Mouse (Mus musculus): ENCODE measurements around the gene Prr22.

The Prr22 gene

DNA sequence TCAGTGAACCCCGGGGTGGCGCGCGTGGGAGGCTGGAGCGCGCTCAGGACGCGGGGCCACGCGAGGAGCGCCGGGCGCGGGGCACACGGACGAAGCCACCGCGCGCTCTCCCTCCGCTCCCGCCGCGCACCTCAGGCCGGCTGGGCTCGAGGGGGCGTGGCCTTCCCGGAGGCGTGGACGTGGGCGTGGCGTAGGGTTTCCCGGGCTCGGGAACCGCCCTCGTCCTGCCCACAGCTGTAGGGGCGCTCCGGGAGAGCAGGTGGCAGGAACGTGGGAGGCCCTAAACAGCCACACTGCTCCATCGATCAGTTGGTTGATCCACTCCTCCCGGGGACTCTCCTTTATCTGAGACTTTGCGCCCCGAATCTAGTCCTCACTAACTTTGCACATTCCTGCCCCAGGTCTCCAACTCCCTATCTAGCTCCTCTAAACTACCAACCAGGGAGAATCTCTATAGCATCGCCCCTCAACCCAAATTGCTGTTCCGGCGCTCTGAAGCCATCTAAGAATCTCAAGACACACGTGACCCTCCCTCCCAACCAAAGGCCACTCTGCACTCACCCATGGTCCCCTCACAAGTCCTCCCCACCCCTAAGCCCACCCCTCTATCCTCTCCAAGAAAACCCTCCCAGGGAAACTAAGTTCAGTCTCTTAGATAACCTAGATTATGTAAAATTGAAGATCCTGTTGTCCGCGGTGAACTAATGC is 12.5 kb upstream of the Prr22 start, which contains the start of gene Nrtn:
Gene Nrtn, minus strand, starts transcription at position 115 of the 708 bp plus-strand sequence.
- in situ Hi-C loops (cut with MboI; ENCODE audit: low pct_unique_long_range_greater_than_20kb in 1 of 2, low sequenced_read_pairs in 2 of 2, unreplicated experiment in 1 of 2), result no loop called here

- in situ Hi-C loops (cut with MboI; ENCODE audit: low pct_unique_long_range_greater_than_20kb in 1 of 2, low sequenced_read_pairs in 2 of 2, unreplicated experiment in 1 of 2), result no loop called here
These were observed 11.9 kb upstream of the Prr22 start for GRCm38 (mm10) chr17:56758132-56758531.

GRCm38 (mm10) chr17:56759261-56759660 is 10.8 kb upstream of the Prr22 start:
- in situ Hi-C loops (cut with MboI; ENCODE audit: low pct_unique_long_range_greater_than_20kb in 1 of 2, low sequenced_read_pairs in 2 of 2, unreplicated experiment in 1 of 2), result no loop called here

- in situ Hi-C loops (cut with MboI; ENCODE audit: low pct_unique_long_range_greater_than_20kb in 1 of 2, low sequenced_read_pairs in 2 of 2, unreplicated experiment in 1 of 2), result no loop called here
These were observed 9.0 kb upstream of the Prr22 start for GRCm38 (mm10) chr17:56761077-56761476.

- in situ Hi-C loops (cut with MboI; ENCODE audit: low pct_unique_long_range_greater_than_20kb in 1 of 2, low sequenced_read_pairs in 2 of 2, unreplicated experiment in 1 of 2), result no loop called here
These were observed 8.0 kb upstream of the Prr22 start for GRCm38 (mm10) chr17:56761991-56762410.

DNA sequence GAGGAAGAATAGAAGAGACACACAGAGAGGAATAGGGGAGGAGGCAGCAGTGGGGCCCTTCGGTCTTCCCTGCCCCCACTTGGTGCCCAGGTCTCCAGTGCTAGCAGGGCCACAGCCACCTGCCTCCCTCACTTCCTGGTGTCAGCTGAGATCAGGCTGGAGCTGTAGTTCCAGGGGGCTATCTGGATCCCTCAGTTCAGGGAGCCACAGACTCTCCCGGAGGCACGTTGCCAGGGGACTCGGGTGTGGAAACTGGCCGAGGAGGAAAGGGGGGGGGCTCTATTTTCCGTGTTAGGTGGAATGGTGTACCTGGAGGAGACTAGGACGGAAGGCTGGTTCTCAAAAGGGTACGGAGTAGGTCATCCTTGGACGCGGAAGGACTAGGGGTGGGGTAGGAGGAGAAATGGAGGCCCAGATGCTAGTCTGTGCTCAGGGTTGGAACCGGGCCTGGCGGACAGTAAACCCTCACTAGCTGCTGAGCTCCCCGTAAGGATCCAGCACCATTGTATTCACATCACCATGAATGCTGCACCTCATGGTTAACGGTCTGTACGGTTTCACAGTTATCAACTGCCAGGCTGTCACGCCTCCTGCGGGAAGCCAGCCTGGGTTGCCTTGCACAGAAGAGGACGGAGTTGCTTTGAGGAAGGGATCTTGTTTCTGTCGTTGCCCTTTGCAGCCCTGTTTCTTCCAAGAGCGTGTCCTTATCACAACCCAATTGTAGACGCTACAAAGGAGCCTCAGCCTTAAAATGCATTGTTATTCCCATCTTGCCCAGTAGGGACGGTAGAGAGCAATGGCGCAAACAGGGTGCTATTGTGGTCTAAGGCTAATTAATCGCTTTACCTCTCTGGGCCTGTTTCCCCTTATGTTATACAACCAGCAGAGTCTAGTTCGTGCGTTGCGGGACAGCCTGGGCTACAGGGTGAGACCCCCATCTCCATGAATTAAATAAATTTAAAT is 7.0 kb upstream of the Prr22 start:
- in situ Hi-C loops (cut with MboI; ENCODE audit: low pct_unique_long_range_greater_than_20kb in 1 of 2, low sequenced_read_pairs in 2 of 2, unreplicated experiment in 1 of 2), result no loop called here

GRCm38 (mm10) chr17:56763741-56764250 is 6.3 kb upstream of the Prr22 start:
- in situ Hi-C loops (cut with MboI; ENCODE audit: low pct_unique_long_range_greater_than_20kb in 1 of 2, low sequenced_read_pairs in 2 of 2, unreplicated experiment in 1 of 2), result no loop called here

DNA sequence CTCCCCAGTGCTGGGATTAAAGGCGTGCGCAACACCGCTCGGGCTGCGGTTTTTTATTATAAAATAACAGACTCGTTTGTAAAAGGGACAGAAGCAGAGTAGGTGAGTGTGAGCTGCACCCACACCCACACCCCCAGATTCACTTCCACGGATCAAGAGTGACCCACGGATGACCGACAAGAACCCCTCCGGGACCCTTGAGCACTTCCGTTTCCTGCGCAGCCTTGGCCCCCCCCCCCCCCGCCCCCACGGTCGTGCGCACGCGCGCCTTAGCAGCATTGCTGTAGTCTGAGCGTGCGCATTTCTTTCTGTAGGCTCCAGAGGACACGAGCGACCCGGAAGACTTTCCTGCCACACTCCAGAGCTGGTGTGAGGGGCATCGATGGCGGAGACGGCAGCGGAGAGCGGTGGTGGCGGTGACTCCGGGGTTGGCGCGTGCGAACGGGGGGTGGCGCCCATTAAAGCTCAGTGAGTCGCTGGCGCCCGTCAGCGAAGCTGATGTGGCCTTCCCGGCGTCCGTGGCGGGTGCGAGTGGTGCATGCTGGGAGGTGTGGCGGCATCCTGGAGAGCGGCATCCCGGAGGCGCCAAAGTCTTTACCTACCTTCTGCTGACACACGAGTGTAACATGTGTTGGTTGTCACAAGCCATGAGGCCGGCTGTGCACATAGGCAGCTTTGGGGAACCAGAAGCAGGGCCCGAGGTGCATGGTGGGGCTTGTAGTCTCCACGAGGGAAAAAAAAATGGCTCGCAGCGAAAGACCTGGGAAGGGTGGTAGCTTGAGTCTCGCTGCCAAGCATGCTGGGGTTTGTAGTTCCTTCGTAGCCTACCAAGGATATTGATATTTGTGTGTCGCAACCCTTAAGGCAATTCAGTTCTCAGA is 5.3 kb upstream of the Prr22 start, which contains the start of gene Dus3l:
Gene Dus3l, plus strand, starts transcription at position 284 of the 881 bp plus-strand sequence.
- in situ Hi-C loops (cut with MboI; ENCODE audit: low pct_unique_long_range_greater_than_20kb in 1 of 2, low sequenced_read_pairs in 2 of 2, unreplicated experiment in 1 of 2), result no loop called here

DNA sequence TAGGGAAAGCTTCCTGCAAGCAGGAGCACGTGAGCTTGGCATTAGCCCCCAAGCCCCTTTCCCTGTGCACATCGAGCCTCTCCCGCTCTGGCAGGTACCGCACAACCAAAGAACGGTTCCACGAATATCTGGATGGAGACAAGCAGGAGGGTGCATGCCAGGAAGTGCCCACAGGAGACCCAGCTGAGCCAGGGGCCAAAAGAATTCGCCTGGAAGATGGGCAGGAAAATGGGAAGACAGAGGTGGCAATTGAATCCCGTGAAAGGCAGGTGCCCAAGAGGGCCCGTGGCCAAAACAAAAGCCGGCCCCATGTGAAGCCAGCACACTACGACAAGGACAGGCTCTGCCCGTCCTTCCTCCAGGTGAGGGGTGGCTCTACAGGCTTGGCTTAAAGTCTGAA is 4.6 kb upstream of the Prr22 start:
- in situ Hi-C loops (cut with MboI; ENCODE audit: low pct_unique_long_range_greater_than_20kb in 1 of 2, low sequenced_read_pairs in 2 of 2, unreplicated experiment in 1 of 2), result no loop called here

DNA sequence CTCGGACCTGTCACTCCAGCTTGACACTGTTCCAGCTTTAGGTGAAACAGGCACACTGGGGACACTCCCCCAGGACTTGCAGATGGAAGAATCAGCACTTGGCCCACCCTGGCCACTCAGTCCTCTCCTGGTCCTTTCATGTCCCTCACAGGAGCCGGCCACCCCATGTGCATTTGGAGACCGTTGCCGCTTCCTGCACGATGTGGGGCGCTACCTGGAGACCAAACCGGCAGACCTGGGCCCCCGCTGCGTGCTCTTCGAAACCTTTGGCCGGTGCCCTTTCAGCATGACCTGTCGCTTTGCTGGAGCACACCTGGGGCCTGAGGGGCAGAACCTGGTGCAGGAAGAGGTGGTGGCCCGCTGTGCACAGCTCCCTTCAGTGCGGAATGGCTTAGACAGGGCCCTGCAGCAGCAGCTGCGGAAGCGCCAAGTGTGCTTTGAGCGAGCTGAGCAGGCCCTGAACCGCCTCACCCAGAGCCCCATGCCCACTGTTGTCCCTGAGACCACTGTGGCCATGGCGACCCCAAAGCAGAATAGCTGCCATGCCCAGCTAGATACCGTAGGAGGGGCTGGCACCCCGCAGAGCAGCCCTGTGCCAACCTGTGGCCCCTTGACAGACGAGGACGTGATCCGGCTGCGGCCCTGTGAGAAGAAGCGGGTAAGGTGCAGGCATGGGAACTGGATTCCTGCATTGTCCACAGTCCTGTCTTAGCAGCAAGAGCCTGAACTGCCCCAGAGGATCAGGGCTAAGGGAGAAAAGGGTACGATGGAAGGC is 3.2 kb upstream of the Prr22 start:
- in situ Hi-C loops (cut with MboI; ENCODE audit: low pct_unique_long_range_greater_than_20kb in 1 of 2, low sequenced_read_pairs in 2 of 2, unreplicated experiment in 1 of 2), result no loop called here

DNA sequence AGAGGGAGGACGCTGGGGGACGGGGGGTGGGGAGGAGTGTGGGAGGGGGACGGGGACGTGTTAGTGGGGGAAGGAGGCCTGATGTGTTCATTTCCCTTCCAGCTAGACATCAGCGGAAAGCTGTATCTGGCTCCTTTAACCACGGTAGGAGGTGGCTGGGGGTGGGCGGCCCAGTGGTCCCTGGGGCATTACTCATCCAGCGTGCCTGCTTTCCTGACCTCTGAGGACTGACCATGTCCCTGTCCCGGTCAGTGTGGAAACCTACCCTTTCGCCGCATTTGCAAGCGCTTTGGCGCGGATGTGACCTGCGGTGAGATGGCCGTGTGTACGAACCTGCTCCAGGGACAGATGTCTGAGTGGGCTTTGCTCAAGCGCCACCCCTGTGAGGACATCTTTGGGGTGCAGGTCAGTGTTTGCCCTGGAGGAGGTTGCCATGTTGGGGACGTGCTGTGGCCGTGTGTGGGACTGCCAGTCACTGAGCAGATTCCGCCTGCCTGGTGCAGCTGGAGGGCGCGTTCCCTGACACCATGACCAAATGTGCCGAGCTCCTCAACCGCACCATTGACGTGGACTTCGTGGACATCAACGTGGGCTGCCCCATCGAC is 2.4 kb upstream of the Prr22 start:
- in situ Hi-C loops (cut with MboI; ENCODE audit: low pct_unique_long_range_greater_than_20kb in 1 of 2, low sequenced_read_pairs in 2 of 2, unreplicated experiment in 1 of 2), result no loop called here

DNA sequence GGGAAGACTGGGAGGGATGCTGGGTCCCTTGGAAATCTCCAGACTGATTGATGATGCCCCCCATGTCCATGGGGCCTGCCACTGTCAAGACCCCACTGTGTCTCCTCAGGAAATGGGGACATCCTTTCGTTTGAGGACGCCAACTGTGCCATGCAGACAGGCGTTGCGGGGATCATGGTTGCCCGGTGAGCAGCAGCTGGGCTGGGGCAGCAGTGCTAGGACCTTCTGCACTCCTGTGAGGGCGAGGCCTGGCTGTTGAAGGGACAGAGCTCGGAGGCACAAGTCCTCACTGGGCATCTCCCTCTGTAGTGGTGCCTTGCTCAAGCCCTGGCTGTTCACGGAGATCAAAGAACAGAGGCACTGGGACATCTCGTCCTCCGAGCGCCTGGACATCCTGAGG is 1.1 kb upstream of the Prr22 start:
- in situ Hi-C loops (cut with MboI; ENCODE audit: low pct_unique_long_range_greater_than_20kb in 1 of 2, low sequenced_read_pairs in 2 of 2, unreplicated experiment in 1 of 2), result no loop called here

- in situ Hi-C loops (cut with MboI; ENCODE audit: low pct_unique_long_range_greater_than_20kb in 1 of 2, low sequenced_read_pairs in 2 of 2, unreplicated experiment in 1 of 2), result no loop called here
These were observed 7.5 kb downstream of the Prr22 start for GRCm38 (mm10) chr17:56777568-56777967.

DNA sequence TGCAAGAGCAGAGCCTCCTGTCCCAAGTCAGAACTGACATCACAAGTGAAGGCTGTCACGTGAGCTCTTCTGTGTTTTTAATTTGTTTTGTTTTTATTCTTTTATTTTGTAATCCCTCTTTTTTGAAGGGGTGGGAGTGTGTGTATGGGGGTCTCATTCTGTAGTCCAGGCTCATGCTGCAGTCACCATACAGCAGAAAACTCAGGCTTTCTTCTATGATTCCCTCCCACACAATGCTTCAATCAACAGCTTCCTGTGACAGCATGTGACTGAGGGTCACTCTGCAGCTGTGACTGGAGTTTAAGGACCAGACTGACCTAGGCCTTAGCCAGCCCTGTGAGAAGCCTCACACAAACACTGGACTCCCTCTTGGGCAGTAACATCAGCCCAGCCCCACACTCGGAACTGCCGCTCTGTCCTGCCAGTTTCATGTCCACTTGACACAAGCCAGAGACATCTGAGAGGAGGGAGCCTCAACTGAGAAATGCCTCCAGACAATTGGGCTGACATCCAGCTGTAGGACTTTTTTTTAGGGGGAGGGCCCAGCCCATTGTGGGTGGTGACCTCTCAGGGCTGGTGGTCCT is 8.8 kb downstream of the Prr22 start:
- in situ Hi-C loops (cut with MboI; ENCODE audit: low pct_unique_long_range_greater_than_20kb in 1 of 2, low sequenced_read_pairs in 2 of 2, unreplicated experiment in 1 of 2), result no loop called here

- in situ Hi-C loops (cut with MboI; ENCODE audit: low pct_unique_long_range_greater_than_20kb in 1 of 2, low sequenced_read_pairs in 2 of 2, unreplicated experiment in 1 of 2), result no loop called here
These were observed 10.4 kb downstream of the Prr22 start for GRCm38 (mm10) chr17:56780291-56780978.

DNA sequence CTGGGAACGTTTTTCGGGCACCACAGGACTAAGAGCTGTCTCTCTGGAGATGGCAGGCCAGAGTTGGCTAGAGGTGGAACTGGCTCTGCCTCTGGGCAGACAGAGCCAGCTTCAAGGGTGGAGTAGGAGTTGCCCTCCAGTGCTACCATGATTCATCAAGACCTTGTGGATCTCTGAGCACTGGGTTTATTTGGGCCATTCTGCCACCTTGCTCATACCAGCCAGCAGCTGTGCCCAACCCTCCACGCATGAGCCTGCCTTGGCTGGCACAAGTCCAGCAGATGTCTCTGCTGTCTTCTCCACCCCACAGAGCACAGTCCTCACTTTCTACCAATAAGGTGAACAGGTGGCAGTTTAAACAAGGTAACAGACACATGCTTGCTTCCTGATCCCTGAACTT is 18.8 kb downstream of the Prr22 start:
- in situ Hi-C loops (cut with MboI; ENCODE audit: low pct_unique_long_range_greater_than_20kb in 1 of 2, low sequenced_read_pairs in 2 of 2, unreplicated experiment in 1 of 2), result no loop called here

Data from mouse embryonic stem cell (cell line).